Mouse (Mus musculus): ENCODE measurements at regions not wholly inside any gene's neighbourhood (a gene's known extent, or its start where the extent isn't known, plus 50 kb on each side); places are given as distances from the start of the nearest gene placed in this dataset.
A peak's percentile ranks its signal among the peaks of the same experiment; 100 is the strongest.
"Not testable (repeated sequence)": the region's sequence is repeated elsewhere in the genome, so short reads cannot be mapped to it uniquely, and the experiment has no call there.

GRCm38 (mm10) chr2:57185151-57185550 is 52.3 kb upstream of the Gpd2 start:
- no peak for DNase-seq (ENCODE audit: low read depth in 2 of 2, low spot score in 2 of 2)

GRCm38 (mm10) chr2:57183108-57183507 is 54.3 kb upstream of the Gpd2 start:
- DNase-seq (ENCODE audit: low read depth in 2 of 2, low spot score in 2 of 2) = not testable (repeated sequence)

- peak; percentile 98 for DNase-seq (ENCODE audit: low read depth in 2 of 2, low spot score in 2 of 2)
These were observed 55.5 kb upstream of the Gpd2 start for GRCm38 (mm10) chr2:57181692-57182541.

GRCm38 (mm10) chr2:57181350-57181691 is 56.1 kb upstream of the Gpd2 start:
- DNase-seq (ENCODE audit: low read depth in 2 of 2, low spot score in 2 of 2) = no peak

GRCm38 (mm10) chr2:57178056-57178455 is 54.3 kb upstream of the Nr4a2 start:
- no peak for DNase-seq (ENCODE audit: low read depth in 2 of 2, low spot score in 2 of 2)

GRCm38 (mm10) chr2:57176547-57176946 is 52.7 kb upstream of the Nr4a2 start:
- no peak for DNase-seq (ENCODE audit: low read depth in 2 of 2, low spot score in 2 of 2)

- DNase-seq (ENCODE audit: low read depth in 2 of 2, low spot score in 2 of 2) = no peak
These were observed 51.4 kb upstream of the Nr4a2 start for GRCm38 (mm10) chr2:57175219-57175618.

All from CD8-positive naive resting alpha-beta T cell, adult 2 months (primary cell).